Mouse (Mus musculus) heart, postnatal 0 days (tissue): ENCODE data around the gene Kpna7. TPM values are rescaled to one million over a fixed set of nuclear protein-coding genes. Genes with fewer than 3 reads are reported as not detected.

Experiments
- ATAC-seq: fragments of 200-750 bp; cut with Nextera tagmentation; 2 replicates; pipeline ENCODE4 v1.8.0; 2017; ENCODE audit warnings: low read depth, moderate number of reproducible peaks, moderate library complexity; ENCODE audit not compliant: insufficient read depth
- DNase-seq: peaks from one replicate; pipeline ENCODE4 v3.0.0-alpha.2; 2016; ENCODE audit warnings: low spot score
- H3K27ac ChIP-seq: fragments of 300-500 bp; sonication (generic); 2 replicates; pipeline ENCODE4 v1.5.1; 2014; ENCODE audit warnings: low read depth, mild to moderate bottlenecking
- H3K27me3 ChIP-seq: fragments of 300-500 bp; sonication (generic); 2 replicates; pipeline ENCODE4 v1.6.1; 2014; ENCODE audit warnings: low read length, mixed read lengths; ENCODE audit not compliant: control insufficient read depth, insufficient read depth
- H3K36me3 ChIP-seq: fragments of 300-500 bp; sonication (generic); replicated peaks from 2 replicates; pipeline ENCODE4 v1.6.1; 2014; ENCODE audit warnings: low read length, mixed read lengths; ENCODE audit not compliant: control insufficient read depth, insufficient read depth
- H3K4me1 ChIP-seq: fragments of 300-500 bp; sonication (generic); 2 replicates; pipeline ENCODE4 v1.6.1; 2014; ENCODE audit warnings: antibody characterized with exemption; ENCODE audit not compliant: control insufficient read depth, insufficient read depth
- H3K4me2 ChIP-seq: fragments of 300-500 bp; sonication (generic); 2 replicates; pipeline ENCODE4 v1.6.1; 2014; ENCODE audit warnings: low read depth, mild to moderate bottlenecking, low read length, moderate library complexity
- H3K4me3 ChIP-seq: fragments of 300-500 bp; sonication (generic); 2 replicates; pipeline ENCODE4 v1.5.1; 2014; ENCODE audit warnings: low read depth, low read length
- H3K9ac ChIP-seq: fragments of 300-500 bp; sonication (generic); replicated peaks from 2 replicates; pipeline ENCODE4 v1.6.1; 2014; ENCODE audit warnings: low read depth, low read length, mixed read lengths
- H3K9me3 ChIP-seq: fragments of 300-500 bp; sonication (generic); replicated peaks from 2 replicates; pipeline ENCODE4 v1.6.1; 2016; ENCODE audit warnings: low read length; ENCODE audit not compliant: control insufficient read depth
- CTCF ChIP-seq: IDR thresholded peaks from 2 replicates; pipeline ENCODE4 v1.5.1; 2016; ENCODE audit warnings: antibody characterized with exemption, control low read depth, low read depth
- EP300 ChIP-seq: IDR thresholded peaks from 2 replicates; pipeline ENCODE4 v1.6.1; 2016; ENCODE audit warnings: antibody characterized with exemption, low read depth
- WGBS: fragments of 180-500 bp; shearing (Covaris S2); extraction: QIAGEN DNeasy Blood & Tissue Kit; methylation state at CpG from one replicate; pipeline ENCODE4 v1.1.7; 2014; 5-methylcytosine and 5-hydroxymethylcytosine counted together
- polyA plus RNA-seq: library from polyadenylated mRNA; unstranded; fragments of >200 nt; fragmentation: Nextera tagmentation; extraction: Ambion mirVana; gene quantifications from 2 replicates; pipeline ENCODE4 v1.2.1, GENCODE M21; 2015
- total RNA-seq: library from RNA; depleted of rRNA; stranded (reverse); fragments of >200 nt; gene quantifications from 2 replicates; pipeline ENCODE4 v1.2.3, GENCODE M21; 2014; ENCODE audit warnings: low replicate concordance

The Kpna7 gene
- total and polyA plus RNA-seq, 2 experiments from 2014 or later, result not detected

DNA sequence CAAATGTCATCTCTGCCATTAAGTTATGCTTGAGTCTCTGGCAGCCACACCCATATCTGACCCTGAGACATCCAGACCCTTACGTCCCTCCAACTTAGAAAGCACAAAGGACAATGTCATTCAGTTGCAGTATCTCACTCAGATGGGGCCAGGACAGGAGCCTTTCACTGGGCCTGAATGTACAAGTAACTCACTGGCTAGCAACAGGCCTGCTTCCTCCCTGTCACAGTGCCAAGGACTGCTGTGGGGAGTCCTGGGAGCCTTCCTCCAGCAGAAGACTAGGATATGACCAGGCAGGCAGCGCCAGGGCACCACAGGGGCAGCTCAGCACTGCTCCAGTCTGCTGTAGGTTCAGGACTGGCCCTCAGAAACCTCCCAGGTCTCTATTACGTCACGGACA lies 45.3 kb upstream of the Kpna7 start:
- DNase-seq, result no peak
- H3K9me3 ChIP-seq, result no peaks in the 10 kb centered on the region
- H3K36me3 ChIP-seq, result peaks cover 93% of the 10 kb centered on the region
- 66% methylated on average over 4 of the region's 4 CpGs for WGBS
- no peak for TF ChIP-seq EP300
- no peak for TF ChIP-seq CTCF
- no peak overlapping the region for H3K27ac ChIP-seq
- H3K9ac ChIP-seq, result no peak overlapping the region
- no peak for ATAC-seq
- H3K4me2 ChIP-seq, result no peak overlapping the region
- H3K4me1 ChIP-seq, result no peaks in the 10 kb centered on the region
- no peaks in the 10 kb centered on the region for H3K27me3 ChIP-seq
- no peak overlapping the region for H3K4me3 ChIP-seq

DNA sequence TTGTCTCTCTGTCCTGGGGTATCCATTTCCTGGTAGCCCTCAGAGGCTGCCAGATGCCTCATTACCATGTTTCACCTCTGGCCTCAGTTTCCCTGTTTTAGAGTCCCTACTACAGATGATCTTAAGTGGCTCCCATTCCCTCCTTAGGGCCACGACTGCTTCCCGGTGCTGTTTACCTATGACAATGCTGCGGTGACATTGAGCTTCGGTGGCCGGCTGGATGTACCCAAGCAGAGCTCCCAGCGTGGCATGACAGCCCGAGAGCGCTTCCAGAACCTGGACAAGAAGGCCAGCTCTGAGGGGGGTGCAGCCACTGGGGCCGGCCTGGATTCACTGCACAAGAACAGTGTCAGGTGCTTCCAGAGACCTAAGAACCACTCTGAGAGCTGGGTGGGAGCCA lies 42.8 kb upstream of the Kpna7 start:
- no peaks in the 10 kb centered on the region for H3K9me3 ChIP-seq
- H3K27ac ChIP-seq, result no peak overlapping the region
- no peak overlapping the region for H3K4me2 ChIP-seq
- no peaks in the 10 kb centered on the region for H3K27me3 ChIP-seq
- 93% methylated on average over 9 of the region's 9 CpGs for WGBS
- no peak overlapping the region for H3K9ac ChIP-seq
- H3K4me1 ChIP-seq, result no peaks in the 10 kb centered on the region
- no peak overlapping the region for H3K4me3 ChIP-seq
- peaks cover 88% of the 10 kb centered on the region for H3K36me3 ChIP-seq
- DNase-seq (no peak), ATAC-seq (no peak)
- TF ChIP-seq EP300 (no peak), CTCF (no peak)

- Histone ChIP-seq H3K36me3 (peaks cover 61% of the 10 kb centered on the region), H3K9me3 (no peaks in the 10 kb centered on the region), H3K9ac (no peak overlapping the region), H3K4me3 (no peak overlapping the region), H3K4me1 (0 out of 2 replicates have a peak, but pooled peaks cover 5% of the 10 kb centered on the region), H3K4me2 (no peak overlapping the region), H3K27ac (no peak overlapping the region), H3K27me3 (no peaks in the 10 kb centered on the region)
- TF ChIP-seq CTCF (no peak), EP300 (no peak)
- ATAC-seq (no peak), DNase-seq (no peak)
- 93% methylated on average over 19 of the region's 19 CpGs for WGBS
Observed at GRCm38 (mm10) chr5:145123396-145123795, 39.6 kb upstream of the Kpna7 start.

DNA sequence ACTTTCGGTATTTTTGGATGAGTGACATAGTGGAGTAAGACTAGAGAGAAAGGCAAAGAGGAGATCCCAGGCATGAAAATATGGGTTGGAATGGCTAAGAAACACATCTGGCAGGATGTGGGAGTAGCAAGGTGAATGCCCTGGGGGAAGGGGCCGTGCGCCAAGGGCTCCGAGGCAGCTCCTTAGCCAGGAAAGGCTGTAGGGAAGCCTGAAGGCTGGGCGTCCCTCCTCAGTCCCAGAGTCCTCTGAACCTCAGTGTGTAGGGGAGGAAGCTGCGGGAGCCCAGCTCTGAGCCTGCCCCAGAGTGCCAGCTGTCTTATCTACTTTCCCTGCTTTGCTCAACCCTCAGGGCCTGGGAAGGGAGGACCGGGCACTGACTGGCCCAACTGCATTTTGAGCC lies 37.1 kb upstream of the Kpna7 start:
- TF ChIP-seq CTCF (no peak), EP300 (peak; percentile 41; the same call in 1 of the 2 replicates)
- H3K27me3 ChIP-seq, result no peaks in the 10 kb centered on the region
- H3K36me3 ChIP-seq, result peaks cover 38% of the 10 kb centered on the region
- WGBS, result 53% methylated on average over 7 of the region's 7 CpGs
- no peak overlapping the region for H3K4me3 ChIP-seq
- ATAC-seq (peak; percentile 25; the same call in 1 of the 2 replicates), DNase-seq (no peak)
- peak overlapping the region; percentile 52 for H3K27ac ChIP-seq
- no peaks in the 10 kb centered on the region for H3K9me3 ChIP-seq
- H3K4me2 ChIP-seq, result no peak overlapping the region
- H3K4me1 ChIP-seq, result 0 out of 2 replicates have a peak, but pooled peaks cover 5% of the 10 kb centered on the region
- H3K9ac ChIP-seq, result no peak overlapping the region

GRCm38 (mm10) chr5:145119385-145119784 lies 35.6 kb upstream of the Kpna7 start:
- WGBS, result 86% methylated on average over 2 of the region's 2 CpGs
- no peak overlapping the region for H3K27ac ChIP-seq
- DNase-seq, result no peak
- H3K4me2 ChIP-seq, result no peak overlapping the region
- H3K4me1 ChIP-seq, result 0 out of 2 replicates have a peak, but pooled peaks cover 5% of the 10 kb centered on the region
- TF ChIP-seq CTCF (peak; percentile 14; the same call in 1 of the 2 replicates), EP300 (no peak)
- no peak overlapping the region for H3K9ac ChIP-seq
- no peak for ATAC-seq
- no peaks in the 10 kb centered on the region for H3K27me3 ChIP-seq
- H3K36me3 ChIP-seq, result peaks cover 23% of the 10 kb centered on the region
- no peaks in the 10 kb centered on the region for H3K9me3 ChIP-seq
- no peak overlapping the region for H3K4me3 ChIP-seq

GRCm38 (mm10) chr5:145118461-145118860 lies 34.6 kb upstream of the Kpna7 start:
- ATAC-seq, result no peak
- H3K4me2 ChIP-seq, result no peak overlapping the region
- TF ChIP-seq CTCF (no peak), EP300 (no peak)
- no peaks in the 10 kb centered on the region for H3K9me3 ChIP-seq
- H3K4me3 ChIP-seq, result no peak overlapping the region
- DNase-seq, result no peak
- H3K27me3 ChIP-seq, result no peaks in the 10 kb centered on the region
- H3K36me3 ChIP-seq, result peaks cover 14% of the 10 kb centered on the region; the same call in 1 of the 2 replicates
- H3K4me1 ChIP-seq, result 0 out of 2 replicates have a peak, but pooled peaks cover 5% of the 10 kb centered on the region
- WGBS, result 84% methylated on average over 5 of the region's 5 CpGs
- H3K9ac ChIP-seq, result no peak overlapping the region
- H3K27ac ChIP-seq, result 0 out of 2 replicates have a peak overlapping the region, but pooled peaks have one; percentile 22
